Mouse (Mus musculus): Measurements from ENCODE around the gene Spon1. TPM values are rescaled to one million over a fixed set of nuclear protein-coding genes. Genes with fewer than 3 reads are reported as not detected.

Spon1 gene
- polyA plus RNA-seq, 1 experiment from 2014 or later, result 59.3 TPM

GRCm38 (mm10) chr7:113861964-113862363, 96.2 kb downstream of the Spon1 start:
- Histone ChIP-seq H3K9ac (ENCODE audit: low read length) (no peak overlapping the region), H3K9me3 (replicated peaks; ENCODE audit: control insufficient read depth, low read length) (no peaks in the 10 kb centered on the region), H3K4me2 (ENCODE audit: low read depth, low read length) (no peak overlapping the region), H3K4me3 (ENCODE audit: low read length) (no peak overlapping the region), H3K4me1 (ENCODE audit: control insufficient read depth, insufficient read depth, low read length) (no peaks in the 10 kb centered on the region), H3K27me3 (ENCODE audit: control insufficient read depth, insufficient read depth, low read length) (no peaks in the 10 kb centered on the region), H3K36me3 (ENCODE audit: control insufficient read depth, insufficient read depth) (no peaks in the 10 kb centered on the region), H3K27ac (ENCODE audit: low read length) (no peak overlapping the region)
- no peak for ATAC-seq (replicated peaks; ENCODE audit: extremely low read depth, insufficient read depth, low FRiP score)
- 92% methylated on average over 4 of the region's 4 CpGs for WGBS

GRCm38 (mm10) chr7:113872846-113873245, 107.0 kb downstream of the Spon1 start:
- H3K9me3 ChIP-seq (replicated peaks; ENCODE audit: control insufficient read depth, low read length), result no peaks in the 10 kb centered on the region
- H3K4me3 ChIP-seq (ENCODE audit: low read length), result no peak overlapping the region
- no peak for ATAC-seq (replicated peaks; ENCODE audit: extremely low read depth, insufficient read depth, low FRiP score)
- no peaks in the 10 kb centered on the region for H3K27me3 ChIP-seq (ENCODE audit: control insufficient read depth, insufficient read depth, low read length)
- WGBS, result 81% methylated on average over 1 of the region's 1 CpGs
- H3K4me1 ChIP-seq (ENCODE audit: control insufficient read depth, insufficient read depth, low read length), result no peaks in the 10 kb centered on the region; the same call in 1 of the 2 replicates
- no peak overlapping the region for H3K4me2 ChIP-seq (ENCODE audit: low read depth, low read length)
- no peaks in the 10 kb centered on the region for H3K36me3 ChIP-seq (ENCODE audit: control insufficient read depth, insufficient read depth)
- no peak overlapping the region for H3K9ac ChIP-seq (ENCODE audit: low read length)
- H3K27ac ChIP-seq (ENCODE audit: low read length), result no peak overlapping the region

- no peaks in the 10 kb centered on the region for H3K36me3 ChIP-seq (ENCODE audit: control insufficient read depth, insufficient read depth)
- no peak overlapping the region for H3K9ac ChIP-seq (ENCODE audit: low read length)
- no peaks in the 10 kb centered on the region for H3K27me3 ChIP-seq (ENCODE audit: control insufficient read depth, insufficient read depth, low read length)
- H3K9me3 ChIP-seq (replicated peaks; ENCODE audit: control insufficient read depth, low read length), result no peaks in the 10 kb centered on the region
- no peak overlapping the region for H3K27ac ChIP-seq (ENCODE audit: low read length)
- no peak for ATAC-seq (replicated peaks; ENCODE audit: extremely low read depth, insufficient read depth, low FRiP score)
- 88% methylated on average over 4 of the region's 4 CpGs for WGBS
- no peak overlapping the region for H3K4me3 ChIP-seq (ENCODE audit: low read length)
- H3K4me1 ChIP-seq (ENCODE audit: control insufficient read depth, insufficient read depth, low read length), result no peaks in the 10 kb centered on the region; the same call in 1 of the 2 replicates
- H3K4me2 ChIP-seq (ENCODE audit: low read depth, low read length), result no peak overlapping the region
Observed at GRCm38 (mm10) chr7:113877451-113877850, 111.7 kb downstream of the Spon1 start.

- H3K9ac ChIP-seq (ENCODE audit: low read length), result no peak overlapping the region
- 80% methylated on average over 5 of the region's 5 CpGs for WGBS
Observed at GRCm38 (mm10) chr7:113877926-113878325, 112.1 kb downstream of the Spon1 start.

GRCm38 (mm10) chr7:113879085-113879501, 113.3 kb downstream of the Spon1 start:
- no peak overlapping the region for H3K27ac ChIP-seq (ENCODE audit: low read length)
- no peak overlapping the region for H3K9ac ChIP-seq (ENCODE audit: low read length)
- WGBS, result 76% methylated on average over 7 of the region's 7 CpGs
- no peaks in the 10 kb centered on the region for H3K27me3 ChIP-seq (ENCODE audit: control insufficient read depth, insufficient read depth, low read length)
- H3K36me3 ChIP-seq (ENCODE audit: control insufficient read depth, insufficient read depth), result no peaks in the 10 kb centered on the region
- no peak overlapping the region for H3K4me2 ChIP-seq (ENCODE audit: low read depth, low read length)
- ATAC-seq (replicated peaks; ENCODE audit: extremely low read depth, insufficient read depth, low FRiP score), result no peak
- no peak overlapping the region for H3K4me3 ChIP-seq (ENCODE audit: low read length)
- no peaks in the 10 kb centered on the region for H3K4me1 ChIP-seq (ENCODE audit: control insufficient read depth, insufficient read depth, low read length)
- no peaks in the 10 kb centered on the region for H3K9me3 ChIP-seq (replicated peaks; ENCODE audit: control insufficient read depth, low read length)

More at GRCm38 (mm10) chr7:113877926-113878325, 112.1 kb downstream of the Spon1 start:
- Histone ChIP-seq H3K4me2 (ENCODE audit: low read depth, low read length) (no peak overlapping the region), H3K9me3 (replicated peaks; ENCODE audit: control insufficient read depth, low read length) (no peaks in the 10 kb centered on the region), H3K27me3 (ENCODE audit: control insufficient read depth, insufficient read depth, low read length) (no peaks in the 10 kb centered on the region), H3K4me1 (ENCODE audit: control insufficient read depth, insufficient read depth, low read length) (no peaks in the 10 kb centered on the region; the same call in 1 of the 2 replicates), H3K27ac (ENCODE audit: low read length) (no peak overlapping the region), H3K36me3 (ENCODE audit: control insufficient read depth, insufficient read depth) (no peaks in the 10 kb centered on the region), H3K4me3 (ENCODE audit: low read length) (no peak overlapping the region)
- ATAC-seq (replicated peaks; ENCODE audit: extremely low read depth, insufficient read depth, low FRiP score), result no peak

- 91% methylated on average over 3 of the region's 3 CpGs for WGBS
Observed at GRCm38 (mm10) chr7:113880021-113880420, 114.2 kb downstream of the Spon1 start.

GRCm38 (mm10) chr7:113890782-113891181, 125.0 kb downstream of the Spon1 start:
- H3K27ac ChIP-seq (ENCODE audit: low read length), result no peak overlapping the region
- no peaks in the 10 kb centered on the region for H3K36me3 ChIP-seq (ENCODE audit: control insufficient read depth, insufficient read depth)
- WGBS, result 93% methylated on average over 2 of the region's 2 CpGs
- H3K4me1 ChIP-seq (ENCODE audit: control insufficient read depth, insufficient read depth, low read length), result no peaks in the 10 kb centered on the region
- H3K4me2 ChIP-seq (ENCODE audit: low read depth, low read length), result no peak overlapping the region
- no peak for ATAC-seq (replicated peaks; ENCODE audit: extremely low read depth, insufficient read depth, low FRiP score)
- H3K9me3 ChIP-seq (replicated peaks; ENCODE audit: control insufficient read depth, low read length), result peaks cover 3% of the 10 kb centered on the region; the same call in 1 of the 2 replicates
- no peak overlapping the region for H3K9ac ChIP-seq (ENCODE audit: low read length)
- no peaks in the 10 kb centered on the region for H3K27me3 ChIP-seq (ENCODE audit: control insufficient read depth, insufficient read depth, low read length)
- no peak overlapping the region for H3K4me3 ChIP-seq (ENCODE audit: low read length)

More at GRCm38 (mm10) chr7:113880021-113880420, 114.2 kb downstream of the Spon1 start:
- Histone ChIP-seq H3K36me3 (ENCODE audit: control insufficient read depth, insufficient read depth) (no peaks in the 10 kb centered on the region), H3K27ac (ENCODE audit: low read length) (no peak overlapping the region), H3K4me1 (ENCODE audit: control insufficient read depth, insufficient read depth, low read length) (no peaks in the 10 kb centered on the region), H3K9me3 (replicated peaks; ENCODE audit: control insufficient read depth, low read length) (no peaks in the 10 kb centered on the region), H3K27me3 (ENCODE audit: control insufficient read depth, insufficient read depth, low read length) (no peaks in the 10 kb centered on the region), H3K4me2 (ENCODE audit: low read depth, low read length) (no peak overlapping the region), H3K9ac (ENCODE audit: low read length) (no peak overlapping the region), H3K4me3 (ENCODE audit: low read length) (no peak overlapping the region)
- ATAC-seq (replicated peaks; ENCODE audit: extremely low read depth, insufficient read depth, low FRiP score), result no peak

GRCm38 (mm10) chr7:113891491-113891890, 125.7 kb downstream of the Spon1 start:
- H3K27me3 ChIP-seq (ENCODE audit: control insufficient read depth, insufficient read depth, low read length), result no peaks in the 10 kb centered on the region
- H3K4me1 ChIP-seq (ENCODE audit: control insufficient read depth, insufficient read depth, low read length), result no peaks in the 10 kb centered on the region
- H3K4me3 ChIP-seq (ENCODE audit: low read length), result no peak overlapping the region
- H3K36me3 ChIP-seq (ENCODE audit: control insufficient read depth, insufficient read depth), result peaks cover under 1% of the 10 kb centered on the region; the same call in 1 of the 2 replicates
- WGBS, result 90% methylated on average over 6 of the region's 6 CpGs
- H3K4me2 ChIP-seq (ENCODE audit: low read depth, low read length), result no peak overlapping the region
- no peak overlapping the region for H3K27ac ChIP-seq (ENCODE audit: low read length)
- ATAC-seq (replicated peaks; ENCODE audit: extremely low read depth, insufficient read depth, low FRiP score), result no peak
- H3K9me3 ChIP-seq (replicated peaks; ENCODE audit: control insufficient read depth, low read length), result peaks cover 3% of the 10 kb centered on the region; the same call in 1 of the 2 replicates
- H3K9ac ChIP-seq (ENCODE audit: low read length), result no peak overlapping the region

GRCm38 (mm10) chr7:113893944-113894662, 128.3 kb downstream of the Spon1 start:
- H3K36me3 ChIP-seq (ENCODE audit: control insufficient read depth, insufficient read depth), result peaks cover 3% of the 10 kb centered on the region; the same call in 1 of the 2 replicates
- H3K9ac ChIP-seq (ENCODE audit: low read length), result no peak overlapping the region
- H3K4me1 ChIP-seq (ENCODE audit: control insufficient read depth, insufficient read depth, low read length), result no peaks in the 10 kb centered on the region
- H3K27me3 ChIP-seq (ENCODE audit: control insufficient read depth, insufficient read depth, low read length), result no peaks in the 10 kb centered on the region
- WGBS, result 79% methylated on average over 7 of the region's 7 CpGs
- H3K9me3 ChIP-seq (replicated peaks; ENCODE audit: control insufficient read depth, low read length), result peaks cover 7% of the 10 kb centered on the region; the same call in 1 of the 2 replicates
- H3K4me2 ChIP-seq (ENCODE audit: low read depth, low read length), result no peak overlapping the region
- no peak overlapping the region for H3K4me3 ChIP-seq (ENCODE audit: low read length)
- H3K27ac ChIP-seq (ENCODE audit: low read length), result no peak overlapping the region
- no peak for ATAC-seq (replicated peaks; ENCODE audit: extremely low read depth, insufficient read depth, low FRiP score)
